Mouse (Mus musculus): ENCODE results near the gene Unc5c.

- no peak for TF ChIP-seq CTCF (IDR thresholded peaks at IDR 0.05; ENCODE audit: low read depth)
- no peak for TF ChIP-seq EP300 (IDR thresholded peaks at IDR 0.05; ENCODE audit: low read depth)
Measured at GRCm38 (mm10) chr3:141809581-141809980, 344.6 kb downstream of the Unc5c start.
